Mouse (Mus musculus) olfactory bulb, adult 2 months (tissue): Measurements from ENCODE around the gene Atoh1.

Experiments
- CTCF ChIP-seq: fragments of 200-500 bp; IDR thresholded peaks from 2 replicates; pipeline ENCODE4 v1.5.1; 2012; ENCODE audit warnings: low read depth, mild to moderate bottlenecking, low read length, moderate library complexity; ENCODE audit not compliant: insufficient read depth
- POLR2A ChIP-seq: fragments of 200-500 bp; IDR thresholded peaks from 2 replicates; pipeline ENCODE4 v1.6.1; 2012; ENCODE audit warnings: mild to moderate bottlenecking, low read depth, low read length, moderate library complexity; ENCODE audit not compliant: insufficient read depth

DNA sequence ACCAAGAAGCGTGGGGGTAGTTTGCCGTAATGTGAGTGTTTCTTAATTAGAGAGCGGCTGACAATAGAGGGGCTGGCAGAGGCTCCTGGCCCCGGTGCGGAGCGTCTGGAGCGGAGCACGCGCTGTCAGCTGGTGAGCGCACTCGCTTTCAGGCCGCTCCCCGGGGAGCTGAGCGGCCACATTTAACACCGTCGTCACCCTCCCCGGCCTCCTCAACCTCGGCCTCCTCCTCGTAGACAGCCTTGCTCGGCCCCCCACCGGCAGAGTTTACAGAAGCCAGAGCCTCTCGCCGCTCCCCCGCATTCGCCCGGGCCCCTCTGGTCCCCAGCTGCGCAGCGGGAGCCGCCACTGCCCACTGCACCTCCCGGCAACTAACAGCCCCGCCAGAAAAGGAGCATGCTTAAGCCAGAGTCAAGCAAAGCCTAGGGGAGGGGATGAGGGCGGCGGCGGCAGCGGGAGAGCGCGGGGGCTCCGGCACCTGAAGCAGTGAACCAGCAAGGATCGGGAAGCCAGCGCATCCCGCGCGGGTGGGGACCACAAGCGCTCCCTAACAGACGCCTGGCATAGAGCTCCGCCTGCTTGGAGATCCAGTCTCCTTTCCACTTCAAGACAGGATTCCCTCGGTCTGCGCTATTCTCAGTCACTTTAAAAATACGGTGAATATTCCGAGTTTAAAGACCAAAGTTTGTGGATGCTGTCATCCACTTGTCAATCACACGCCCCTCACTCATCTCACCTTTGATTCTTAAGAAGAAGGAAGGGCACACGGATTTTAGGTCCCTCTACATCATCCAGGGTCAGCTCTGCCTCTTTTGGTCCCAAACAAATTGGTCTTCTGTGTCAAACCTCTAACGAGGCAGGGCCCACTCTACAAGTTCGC is 5.8 kb downstream of the Atoh1 start:
- TF ChIP-seq CTCF, result no peak
- no peak for TF ChIP-seq POLR2A
